Mouse (Mus musculus) C2C12 (cell line): ENCODE data around the gene Ctbp1.

ENCODE experiments used
- CTCF ChIP-seq: IDR thresholded peaks from one replicate; pipeline ENCODE4 v1.5.1; 2011; ENCODE audit not compliant: control insufficient read depth, insufficient read depth, insufficient read length
- USF1 ChIP-seq: IDR thresholded peaks from one replicate; pipeline ENCODE4 v1.6.1; 2011; ENCODE audit warnings: low read depth, mild to moderate bottlenecking, control low read depth, moderate library complexity

DNA sequence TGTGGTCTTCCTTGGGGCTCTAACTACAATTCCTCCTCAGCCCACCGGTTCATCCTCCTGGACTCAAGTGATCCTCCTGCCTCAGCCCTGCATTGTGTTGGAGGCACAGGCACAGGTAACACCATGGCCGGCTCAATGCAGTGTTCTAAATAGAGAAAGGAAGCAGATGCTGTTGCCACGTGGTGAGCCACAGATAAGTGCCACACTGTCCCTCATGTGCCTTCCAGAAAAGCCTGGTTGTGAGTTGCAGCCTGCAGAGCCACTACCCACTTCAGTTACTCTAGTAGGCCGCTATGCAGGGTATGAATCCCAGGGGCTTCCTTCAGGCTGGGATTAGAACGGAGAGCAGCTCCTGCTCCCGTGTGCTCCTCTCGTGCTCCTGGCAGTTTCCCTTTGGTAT lies 37.4 kb upstream of the Ctbp1 start:
- TF ChIP-seq CTCF (no peak), USF1 (no peak)
